Mouse (Mus musculus) heart, embryonic 14.5 days (tissue): ENCODE measurements around the gene Zmpste24. TPM values are rescaled to one million over a fixed set of nuclear protein-coding genes. Genes with fewer than 3 reads are reported as not detected.

ENCODE experiments used
- ATAC-seq: fragments of 200-750 bp; cut with Nextera tagmentation; 2 replicates; pipeline ENCODE4 v1.8.0; 2017; ENCODE audit warnings: low read depth, moderate TSS enrichment; ENCODE audit not compliant: insufficient number of reproducible peaks, insufficient read depth, low FRiP score
- H3K27ac ChIP-seq, 2 experiments: fragments of 200-500 bp in 1 of 2; fragments of 300-500 bp in 1 of 2; sonication (generic) in 1 of 2; replicated peaks in 1 of 2; 2 replicates each; pipeline ENCODE4 v1.5.1; 2012 to 2014; ENCODE audit warnings: low read depth in 2 of 2, low read length in 2 of 2, control low read depth in 1 of 2, mild to moderate bottlenecking in 1 of 2, mixed read lengths in 1 of 2; ENCODE audit not compliant: control insufficient read depth in 1 of 2, insufficient read depth in 1 of 2
- H3K27me3 ChIP-seq: fragments of 300-500 bp; sonication (generic); 2 replicates; pipeline ENCODE4 v1.6.1; 2014; ENCODE audit warnings: mild to moderate bottlenecking, low read length, control low read depth; ENCODE audit not compliant: control insufficient read depth, insufficient read depth
- H3K36me3 ChIP-seq: fragments of 300-500 bp; sonication (generic); 2 replicates; pipeline ENCODE4 v1.6.1; 2014; ENCODE audit warnings: mild to moderate bottlenecking, control low read depth, low read length, mixed read lengths; ENCODE audit not compliant: control insufficient read depth, insufficient read depth
- H3K4me1 ChIP-seq, 2 experiments: fragments of 200-500 bp in 1 of 2; fragments of 300-500 bp in 1 of 2; sonication (generic) in 1 of 2; 2 replicates each; pipeline ENCODE4 v1.6.1; 2012 to 2014; ENCODE audit warnings: low read length in 2 of 2, control low read depth in 1 of 2, mixed read lengths in 1 of 2; ENCODE audit not compliant: control insufficient read depth in 2 of 2, insufficient read depth in 2 of 2
- H3K4me2 ChIP-seq: fragments of 300-500 bp; sonication (generic); 2 replicates; pipeline ENCODE4 v1.6.1; 2014; ENCODE audit warnings: mild to moderate bottlenecking, low read length
- H3K4me3 ChIP-seq, 2 experiments: fragments of 200-500 bp in 1 of 2; fragments of 300-500 bp in 1 of 2; sonication (generic) in 1 of 2; 2 replicates each; pipeline ENCODE4 v1.5.1; 2012 to 2014; ENCODE audit warnings: low read length in 2 of 2, mild to moderate bottlenecking in 2 of 2, control low read depth in 1 of 2, low read depth in 1 of 2, moderate library complexity in 1 of 2; ENCODE audit not compliant: control insufficient read depth in 1 of 2, insufficient read depth in 1 of 2
- H3K9ac ChIP-seq: fragments of 300-500 bp; sonication (generic); 2 replicates; pipeline ENCODE4 v1.6.1; 2014; ENCODE audit warnings: mild to moderate bottlenecking, low read length
- H3K9me3 ChIP-seq: fragments of 300-500 bp; sonication (generic); 2 replicates; pipeline ENCODE4 v1.6.1; 2016; ENCODE audit warnings: low read length, control low read depth; ENCODE audit not compliant: control insufficient read depth
- WGBS: fragments of 180-500 bp; shearing (Covaris S2); extraction: QIAGEN DNeasy Blood & Tissue Kit; methylation state at CpG from one replicate; pipeline ENCODE4 v1.1.7; 2014; 5-methylcytosine and 5-hydroxymethylcytosine counted together
- polyA plus RNA-seq: library from polyadenylated mRNA; unstranded; fragments of >200 nt; fragmentation: Nextera tagmentation; extraction: Ambion mirVana; gene quantifications from 2 replicates; pipeline ENCODE4 v1.2.1, GENCODE M21; 2014

Gene Zmpste24
- polyA plus RNA-seq, 1 experiment from 2014 or later, result 20.5 TPM

DNA sequence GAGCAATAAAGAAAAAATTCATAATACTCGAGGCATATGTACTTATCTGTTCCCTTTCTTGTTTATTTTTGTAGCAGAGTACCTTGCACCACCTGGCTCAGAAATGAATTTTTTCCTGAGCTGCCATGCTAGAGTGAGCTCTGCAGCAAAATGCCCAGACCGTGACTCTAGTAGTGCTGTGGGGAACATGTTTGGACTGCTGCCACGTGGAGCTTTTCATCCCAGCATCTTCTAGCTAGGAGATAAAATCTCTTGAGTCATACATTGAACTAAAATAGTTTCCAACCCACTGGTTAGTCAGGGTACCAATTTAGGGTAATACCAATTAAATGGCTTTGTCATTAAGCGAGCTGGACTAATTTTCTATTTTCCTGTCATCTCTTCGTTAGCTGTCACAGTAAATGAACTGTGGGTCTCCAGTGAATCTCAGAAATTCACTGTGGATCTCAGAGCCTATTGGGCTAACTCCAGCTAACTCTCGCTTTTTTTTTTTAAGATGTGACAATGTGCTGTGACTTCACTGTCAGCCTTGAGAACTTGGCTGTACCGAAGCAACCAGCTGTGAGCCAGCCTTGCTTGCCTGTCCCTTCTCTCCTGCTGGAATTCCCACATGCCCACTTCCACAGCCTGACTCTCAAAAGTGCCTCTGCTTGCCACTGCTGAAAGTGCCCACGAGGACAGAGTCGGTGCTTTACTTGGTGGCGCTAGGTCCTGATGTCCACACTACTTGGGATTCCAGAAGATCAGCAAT lies 77.8 kb downstream of the Zmpste24 start:
- ATAC-seq, result no peak
- H3K27me3 ChIP-seq, result no peaks in the 10 kb centered on the region
- peaks cover 14 to 34% of the 10 kb centered on the region in 2 experiments for H3K4me1 ChIP-seq
- WGBS, result 58% methylated on average over 10 of the region's 10 CpGs
- no peak overlapping the region for H3K4me3 ChIP-seq
- H3K27ac ChIP-seq, result no peak overlapping the region
- no peak overlapping the region for H3K9ac ChIP-seq
- no peaks in the 10 kb centered on the region for H3K36me3 ChIP-seq
- no peak overlapping the region for H3K4me2 ChIP-seq
- no peaks in the 10 kb centered on the region for H3K9me3 ChIP-seq

DNA sequence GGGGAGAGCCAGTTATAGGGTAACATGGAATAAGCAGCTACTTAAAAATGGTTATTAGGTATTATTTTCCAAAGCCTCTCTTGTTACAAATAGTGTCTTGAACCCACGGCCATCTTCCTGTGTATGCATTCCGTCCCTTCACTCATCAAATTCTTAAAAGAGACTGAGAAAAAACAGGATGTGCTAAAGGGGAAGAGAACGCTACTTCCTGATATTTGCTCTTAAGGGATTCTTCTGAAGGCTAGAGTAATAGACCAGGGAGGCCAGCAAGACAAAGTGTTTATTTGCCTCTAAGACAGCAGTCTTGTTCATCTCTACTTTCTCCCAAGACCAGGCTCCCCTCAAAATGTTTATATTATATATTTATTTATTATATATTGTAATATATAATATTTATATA lies 79.8 kb downstream of the Zmpste24 start:
- Histone ChIP-seq H3K27ac (no peak overlapping the region), H3K36me3 (no peaks in the 10 kb centered on the region), H3K9ac (no peak overlapping the region), H3K4me2 (no peak overlapping the region), H3K4me1 (peaks cover 14 to 45% of the 10 kb centered on the region in 2 experiments), H3K9me3 (no peaks in the 10 kb centered on the region), H3K27me3 (no peaks in the 10 kb centered on the region), H3K4me3 (no peak overlapping the region)
- WGBS, result 76% methylated on average over 3 of the region's 3 CpGs
- no peak for ATAC-seq

DNA sequence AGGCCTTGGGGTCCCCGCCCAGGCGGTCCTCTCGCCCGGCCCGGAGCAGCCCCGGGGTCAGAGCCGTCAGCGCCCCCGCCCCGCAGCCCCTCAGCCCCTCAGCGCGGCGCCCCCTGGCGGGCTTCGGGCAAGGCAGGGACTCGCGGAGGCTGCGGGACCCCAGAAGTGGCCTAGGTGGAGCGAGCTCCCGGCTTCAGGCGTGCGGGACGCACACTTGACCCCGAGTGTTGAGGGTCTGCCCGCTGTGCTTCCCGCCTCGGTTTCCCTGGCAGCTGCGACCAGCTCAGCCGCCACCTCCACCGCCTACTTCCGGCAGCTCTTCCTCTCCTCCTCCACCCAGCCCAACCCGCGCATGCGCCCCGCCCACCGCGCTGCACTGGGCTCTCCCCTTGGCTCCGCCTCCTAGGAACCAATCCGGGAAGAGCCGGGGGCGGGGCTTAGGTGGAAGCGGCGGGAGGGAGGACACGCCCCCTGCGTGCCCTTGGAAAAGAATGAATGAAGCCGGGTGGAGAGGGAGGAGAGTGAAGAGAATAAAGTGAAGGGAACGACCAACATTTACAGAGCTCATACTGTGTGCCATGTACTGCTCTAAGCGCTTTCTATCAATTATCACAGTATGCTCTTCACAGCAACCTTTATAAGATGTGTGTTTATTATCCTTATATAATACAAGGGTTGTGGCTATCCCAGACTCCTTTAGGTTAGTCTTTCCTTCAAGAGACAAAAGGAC lies 80.9 kb downstream of the Zmpste24 start, which contains the start of gene Smap2:
TSS of gene Smap2 (minus strand) at position 320 of the 730 bp plus-strand sequence.
- Histone ChIP-seq H3K27ac (peak within 1 kb of the TSS in 1 of 2 experiments; percentile 65; a peak in 3 of 4 replicates), H3K9ac (peak within 1 kb of the TSS; percentile 93), H3K4me2 (peak within 1 kb of the TSS; percentile 85), H3K9me3 (no peaks in the 10 kb centered on the region), H3K27me3 (no peaks in the 10 kb centered on the region), H3K4me3 (peak within 1 kb of the TSS; percentile 73 to 98), H3K4me1 (peaks cover 14 to 44% of the 10 kb centered on the region in 2 experiments), H3K36me3 (no peaks in the 10 kb centered on the region)
- under 1% methylated on average over 36 of the region's 48 CpGs for WGBS
- peak; percentile 96 for ATAC-seq

DNA sequence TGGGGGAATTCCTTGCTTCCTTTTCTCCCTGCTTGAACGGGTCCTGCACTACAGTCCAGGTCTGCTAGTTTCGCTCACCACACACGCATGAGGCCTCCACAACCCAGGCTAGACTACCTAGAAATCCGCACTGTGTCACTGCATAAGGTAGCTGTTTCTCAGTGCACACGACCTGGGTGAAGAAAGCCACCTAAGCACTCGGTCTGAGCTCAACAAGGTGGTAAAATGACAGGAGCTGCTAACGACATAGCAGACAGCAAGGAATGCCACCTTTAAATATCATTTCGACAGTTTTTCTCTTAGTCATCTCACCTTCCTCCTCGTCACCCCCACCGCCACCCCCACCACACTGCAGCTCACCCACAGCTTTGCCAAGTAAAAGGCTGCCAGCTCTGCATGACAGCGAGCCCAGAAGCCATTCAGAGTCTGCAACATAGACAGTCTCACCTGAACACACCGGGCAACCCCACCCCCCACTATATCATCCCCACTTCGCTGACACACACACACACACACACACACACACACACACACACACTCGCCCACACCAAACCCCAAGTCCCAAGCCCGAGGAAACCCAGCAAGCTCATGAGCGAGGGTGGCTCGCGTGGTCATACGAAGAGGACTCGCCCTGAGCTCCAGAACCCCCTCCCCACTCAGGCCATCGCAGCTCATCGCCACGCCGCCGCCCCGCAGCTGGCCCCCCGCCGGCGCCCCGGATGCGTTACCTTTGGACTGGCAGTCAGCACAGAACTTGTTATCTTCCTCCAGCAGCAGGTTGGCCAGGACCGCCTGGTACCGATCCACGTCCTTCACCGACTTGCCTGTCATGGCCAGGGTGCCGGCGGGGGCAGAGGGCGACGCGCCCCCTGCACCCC lies 81.8 kb downstream of the Zmpste24 start:
- peak overlapping the region; percentile 93 for H3K9ac ChIP-seq
- no peaks in the 10 kb centered on the region for H3K27me3 ChIP-seq
- H3K4me1 ChIP-seq, result peaks cover 9 to 39% of the 10 kb centered on the region in 2 experiments
- 4% methylated on average over 40 of the region's 40 CpGs for WGBS
- H3K9me3 ChIP-seq, result no peaks in the 10 kb centered on the region
- H3K4me3 ChIP-seq, result peak overlapping the region; percentile 73 to 98
- H3K27ac ChIP-seq, result peak overlapping the region in 1 of 2 experiments; percentile 65; a peak in 2 of 4 replicates
- no peak for ATAC-seq
- peak overlapping the region; percentile 85 for H3K4me2 ChIP-seq
- no peaks in the 10 kb centered on the region for H3K36me3 ChIP-seq

DNA sequence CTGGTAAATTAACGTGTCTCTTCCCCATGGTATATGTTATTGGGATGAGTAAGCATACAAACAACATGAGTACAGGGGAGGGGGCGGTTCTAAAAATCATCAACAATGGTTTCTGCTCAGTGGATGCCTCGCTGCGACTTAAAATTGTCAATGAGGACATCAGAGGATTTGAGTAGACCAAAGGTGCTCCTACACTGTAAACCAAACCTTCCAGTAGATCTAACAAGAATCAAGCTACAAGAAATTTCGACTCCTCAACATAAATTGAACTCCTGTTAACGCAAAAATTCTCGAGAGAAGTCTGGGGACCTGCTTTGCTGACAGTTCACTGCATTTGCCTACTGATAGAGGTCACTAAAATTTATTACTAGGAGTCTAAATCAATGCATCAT lies 82.8 kb downstream of the Zmpste24 start:
- 74% methylated on average over 7 of the region's 7 CpGs for WGBS
- peak overlapping the region; percentile 93; the same call in 1 of the 2 replicates for H3K9ac ChIP-seq
- H3K36me3 ChIP-seq, result no peaks in the 10 kb centered on the region
- H3K27me3 ChIP-seq, result no peaks in the 10 kb centered on the region
- no peaks in the 10 kb centered on the region for H3K9me3 ChIP-seq
- peaks cover 6 to 39% of the 10 kb centered on the region in 2 experiments; a peak in 3 of 4 replicates for H3K4me1 ChIP-seq
- peak overlapping the region in 1 of 2 experiments; percentile 98; a peak in 1 of 4 replicates for H3K4me3 ChIP-seq
- no peak for ATAC-seq
- peak overlapping the region; percentile 85 for H3K4me2 ChIP-seq
- H3K27ac ChIP-seq, result no peak overlapping the region

DNA sequence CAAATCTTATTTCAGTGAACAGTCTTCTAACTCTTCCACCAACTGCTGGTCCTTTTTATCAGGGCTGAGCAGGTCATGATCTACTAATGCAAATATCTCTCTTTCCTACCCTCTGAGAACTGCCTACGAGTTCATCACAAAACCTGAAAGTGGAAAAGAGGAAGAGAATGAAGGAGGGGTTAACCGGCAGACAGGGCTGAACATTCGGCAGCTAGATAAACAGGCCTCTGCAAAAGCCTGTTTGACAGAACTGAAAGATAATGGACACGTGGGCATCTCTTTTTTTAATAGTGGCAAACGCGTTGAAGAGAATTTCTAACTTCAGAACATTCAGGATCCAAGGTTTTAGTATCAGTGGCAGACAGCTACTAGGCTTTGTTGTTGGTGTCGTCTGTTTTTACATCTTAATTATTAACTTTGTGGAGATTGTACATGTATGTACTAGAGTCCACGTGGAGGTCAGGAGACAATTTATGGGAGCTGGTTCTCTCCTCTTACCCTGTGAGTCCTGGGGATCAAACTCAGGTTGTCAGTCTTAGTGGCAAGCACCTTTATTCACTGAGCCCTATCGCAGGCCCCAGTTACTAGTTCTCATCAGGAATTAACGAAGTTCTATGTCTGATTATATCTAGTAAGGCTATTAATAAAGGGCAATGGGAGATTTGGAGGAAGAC lies 83.3 kb downstream of the Zmpste24 start:
- Histone ChIP-seq H3K4me1 (peaks cover 6 to 33% of the 10 kb centered on the region in 2 experiments; a peak in 3 of 4 replicates), H3K27ac (no peak overlapping the region), H3K36me3 (no peaks in the 10 kb centered on the region), H3K27me3 (no peaks in the 10 kb centered on the region), H3K4me3 (0 out of 4 replicates have a peak overlapping the region, but pooled peaks of 1 of the 2 experiments have one; percentile 5), H3K9me3 (no peaks in the 10 kb centered on the region), H3K4me2 (peak overlapping the region; percentile 85), H3K9ac (peak overlapping the region; percentile 25; the same call in 1 of the 2 replicates)
- ATAC-seq, result no peak
- WGBS, result 44% methylated on average over 10 of the region's 10 CpGs
